Mouse (Mus musculus): ENCODE results near the gene Bcl7a. TPM values are rescaled to one million over a fixed set of nuclear protein-coding genes. Genes with fewer than 3 reads are reported as not detected.

Bcl7a gene
- polyA plus RNA-seq (2015; fragmentation: Nextera tagmentation; extraction: Ambion mirVana) = 5.9 and 6.4 TPM in 2 replicates

GRCm38 (mm10) chr5:123343707-123344627 is at the start of gene Bcl7a:
TSS of gene Bcl7a (plus strand) at chr5:123343834.
- peak; percentile 83 for ATAC-seq (ENCODE audit: low FRiP score, low TSS enrichment)
- peak within 1 kb of the TSS; percentile 93 for H3K4me2 ChIP-seq (replicated peaks; ENCODE audit: low read depth)
- H3K27me3 ChIP-seq (ENCODE audit: control insufficient read depth, insufficient read depth, low read length) = no peaks in the 10 kb centered on the region
- WGBS = 1% methylated on average over 52 of the region's 69 CpGs
- peak within 1 kb of the TSS; percentile 88 for H3K4me3 ChIP-seq (ENCODE audit: low read depth, low read length)
- H3K9ac ChIP-seq (ENCODE audit: low read length) = peak within 1 kb of the TSS; percentile 87
- H3K4me1 ChIP-seq (replicated peaks; ENCODE audit: control insufficient read depth, insufficient read depth) = 0 out of 2 replicates have a peak, but pooled peaks cover 2% of the 10 kb centered on the region
- H3K9me3 ChIP-seq (ENCODE audit: control insufficient read depth, low read length) = no peaks in the 10 kb centered on the region
- peak within 1 kb of the TSS; percentile 96 for H3K27ac ChIP-seq (replicated peaks)
- H3K36me3 ChIP-seq (ENCODE audit: control insufficient read depth, insufficient read depth, low read length) = no peaks in the 10 kb centered on the region
- TF ChIP-seq EP300 (optimal IDR thresholded peaks at IDR 0.05) (no peak), CTCF (IDR thresholded peaks at IDR 0.05; ENCODE audit: low read depth) (peak; percentile 60)
- DNase-seq (ENCODE audit: low spot score) = peak; percentile 89

DNA sequence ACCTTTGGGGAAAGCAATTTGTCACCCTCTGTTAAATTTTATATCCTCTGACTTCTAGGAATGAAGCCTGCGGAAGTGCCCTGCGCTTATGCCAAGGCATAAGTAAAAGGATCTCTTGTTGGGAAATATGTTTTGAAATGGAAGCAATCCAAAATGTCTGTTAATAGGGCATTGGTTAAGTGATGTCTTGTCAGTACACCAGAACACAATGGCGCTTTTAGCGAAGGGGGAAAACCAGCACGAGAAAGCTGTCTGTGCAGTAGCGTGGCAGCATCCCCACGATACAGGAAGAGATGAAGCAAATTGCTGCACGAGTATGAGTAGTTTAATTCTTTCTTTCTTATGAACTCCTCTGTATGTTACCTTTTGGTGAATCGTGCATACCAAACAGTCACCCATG is 49.0 kb upstream of the Bcl7a start:
- H3K4me2 ChIP-seq (replicated peaks; ENCODE audit: low read depth) = no peak overlapping the region
- no peak overlapping the region for H3K4me3 ChIP-seq (ENCODE audit: low read depth, low read length)
- no peaks in the 10 kb centered on the region for H3K9me3 ChIP-seq (ENCODE audit: control insufficient read depth, low read length)
- 71% methylated on average over 9 of the region's 9 CpGs for WGBS
- H3K27me3 ChIP-seq (ENCODE audit: control insufficient read depth, insufficient read depth, low read length) = no peaks in the 10 kb centered on the region
- no peak overlapping the region for H3K27ac ChIP-seq (replicated peaks)
- H3K36me3 ChIP-seq (ENCODE audit: control insufficient read depth, insufficient read depth, low read length) = no peaks in the 10 kb centered on the region
- H3K4me1 ChIP-seq (replicated peaks; ENCODE audit: control insufficient read depth, insufficient read depth) = no peaks in the 10 kb centered on the region
- no peak overlapping the region for H3K9ac ChIP-seq (ENCODE audit: low read length)
- TF ChIP-seq EP300 (optimal IDR thresholded peaks at IDR 0.05) = no peak
- no peak for TF ChIP-seq CTCF (IDR thresholded peaks at IDR 0.05; ENCODE audit: low read depth)
- ATAC-seq (ENCODE audit: low FRiP score, low TSS enrichment) (no peak), DNase-seq (ENCODE audit: low spot score) (no peak)

DNA sequence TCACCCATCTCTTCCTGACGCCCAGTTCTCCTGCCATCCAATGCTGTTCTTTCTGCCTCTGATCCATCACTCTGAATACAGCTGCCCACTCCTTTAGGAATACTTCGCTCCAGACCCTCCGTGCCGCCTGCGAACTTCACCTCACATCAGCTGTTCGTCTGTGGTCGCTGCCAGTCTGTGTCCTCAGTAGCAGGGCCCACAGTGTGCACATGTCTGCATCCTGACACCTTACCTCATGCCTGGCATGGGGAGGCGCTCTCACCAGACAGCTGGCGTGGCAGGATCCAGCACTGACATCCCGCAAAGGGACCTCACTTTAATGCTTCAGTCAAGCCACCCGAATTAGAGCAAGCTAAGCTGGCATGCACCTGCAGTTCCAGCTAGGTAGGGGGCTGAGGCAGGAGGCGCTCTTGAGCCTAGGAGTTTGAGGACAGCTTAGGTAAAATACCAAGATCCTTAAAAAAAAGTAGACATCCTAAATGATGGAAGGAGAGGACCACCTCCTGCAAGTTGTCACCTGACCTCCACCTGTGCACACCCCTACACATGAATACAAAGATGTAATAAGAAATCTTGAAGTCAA is 47.3 kb upstream of the Bcl7a start:
- Histone ChIP-seq H3K4me3 (ENCODE audit: low read depth, low read length) (no peak overlapping the region), H3K27me3 (ENCODE audit: control insufficient read depth, insufficient read depth, low read length) (no peaks in the 10 kb centered on the region), H3K9me3 (ENCODE audit: control insufficient read depth, low read length) (no peaks in the 10 kb centered on the region), H3K9ac (ENCODE audit: low read length) (no peak overlapping the region), H3K4me1 (replicated peaks; ENCODE audit: control insufficient read depth, insufficient read depth) (no peaks in the 10 kb centered on the region), H3K27ac (replicated peaks) (no peak overlapping the region), H3K36me3 (ENCODE audit: control insufficient read depth, insufficient read depth, low read length) (no peaks in the 10 kb centered on the region), H3K4me2 (replicated peaks; ENCODE audit: low read depth) (no peak overlapping the region)
- TF ChIP-seq EP300 (optimal IDR thresholded peaks at IDR 0.05) (no peak), CTCF (IDR thresholded peaks at IDR 0.05; ENCODE audit: low read depth) (peak; percentile 52)
- 64% methylated on average over 12 of the region's 12 CpGs for WGBS
- DNase-seq (ENCODE audit: low spot score) (no peak), ATAC-seq (ENCODE audit: low FRiP score, low TSS enrichment) (no peak)

- Histone ChIP-seq H3K4me3 (ENCODE audit: low read depth, low read length) (no peak overlapping the region), H3K27me3 (ENCODE audit: control insufficient read depth, insufficient read depth, low read length) (no peaks in the 10 kb centered on the region), H3K4me2 (replicated peaks; ENCODE audit: low read depth) (no peak overlapping the region), H3K9me3 (ENCODE audit: control insufficient read depth, low read length) (no peaks in the 10 kb centered on the region), H3K36me3 (ENCODE audit: control insufficient read depth, insufficient read depth, low read length) (no peaks in the 10 kb centered on the region), H3K27ac (replicated peaks) (no peak overlapping the region), H3K9ac (ENCODE audit: low read length) (no peak overlapping the region), H3K4me1 (replicated peaks; ENCODE audit: control insufficient read depth, insufficient read depth) (no peaks in the 10 kb centered on the region)
- WGBS = 65% methylated on average over 23 of the region's 23 CpGs
- DNase-seq (ENCODE audit: low spot score) = no peak
- ATAC-seq (ENCODE audit: low FRiP score, low TSS enrichment) = no peak
- TF ChIP-seq EP300 (optimal IDR thresholded peaks at IDR 0.05) (no peak), CTCF (IDR thresholded peaks at IDR 0.05; ENCODE audit: low read depth) (no peak)
Observed at GRCm38 (mm10) chr5:123296972-123297754, 46.5 kb upstream of the Bcl7a start.

DNA sequence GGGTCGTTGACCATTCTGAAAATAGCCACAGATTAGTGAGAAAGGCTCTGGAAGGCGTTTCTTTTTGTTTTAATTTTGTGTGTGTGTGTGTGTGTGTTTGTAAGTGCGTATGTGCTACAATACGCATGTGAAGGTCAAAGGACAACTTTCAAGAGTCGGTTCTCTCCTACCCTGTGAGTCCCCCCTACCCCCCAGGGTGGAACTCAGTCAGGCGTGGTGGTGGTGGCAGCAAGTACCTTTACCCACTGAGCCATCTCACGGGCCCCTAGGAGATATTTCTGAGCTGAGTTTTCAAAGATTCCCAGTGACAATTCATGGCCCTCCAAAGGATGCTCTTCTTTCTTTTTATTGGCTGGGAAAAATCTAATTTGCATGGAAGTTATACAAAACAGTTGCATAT is 45.8 kb upstream of the Bcl7a start:
- H3K9ac ChIP-seq (ENCODE audit: low read length) = no peak overlapping the region
- H3K9me3 ChIP-seq (ENCODE audit: control insufficient read depth, low read length) = no peaks in the 10 kb centered on the region
- TF ChIP-seq EP300 (optimal IDR thresholded peaks at IDR 0.05) (no peak), CTCF (IDR thresholded peaks at IDR 0.05; ENCODE audit: low read depth) (no peak)
- no peaks in the 10 kb centered on the region for H3K27me3 ChIP-seq (ENCODE audit: control insufficient read depth, insufficient read depth, low read length)
- DNase-seq (ENCODE audit: low spot score) = no peak
- WGBS = 86% methylated on average over 7 of the region's 7 CpGs
- no peak overlapping the region for H3K27ac ChIP-seq (replicated peaks)
- no peak for ATAC-seq (ENCODE audit: low FRiP score, low TSS enrichment)
- H3K4me2 ChIP-seq (replicated peaks; ENCODE audit: low read depth) = no peak overlapping the region
- H3K4me3 ChIP-seq (ENCODE audit: low read depth, low read length) = no peak overlapping the region
- no peaks in the 10 kb centered on the region for H3K4me1 ChIP-seq (replicated peaks; ENCODE audit: control insufficient read depth, insufficient read depth)
- H3K36me3 ChIP-seq (ENCODE audit: control insufficient read depth, insufficient read depth, low read length) = no peaks in the 10 kb centered on the region
